Mouse (Mus musculus): ENCODE measurements around the gene Tor2a.

Tor2a gene

DNA sequence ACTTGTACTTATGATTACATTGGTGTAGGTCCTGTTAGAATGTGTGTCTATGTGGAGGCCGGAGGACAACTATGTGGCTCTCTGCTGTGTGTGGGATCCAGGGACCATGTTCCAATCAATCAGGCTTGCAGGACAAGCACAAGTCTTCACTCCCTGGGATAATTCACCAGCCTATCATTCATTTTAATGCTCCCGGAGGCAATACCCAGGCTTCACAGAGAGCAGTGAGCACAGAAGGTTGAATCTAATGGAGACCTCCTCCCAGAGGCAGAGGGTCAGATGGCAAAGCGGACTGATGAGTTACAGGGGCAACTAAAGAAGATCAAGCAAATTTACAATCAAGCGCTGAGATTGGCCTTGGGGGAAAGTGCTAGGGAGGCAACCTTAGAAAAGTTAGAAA lies 27.5 kb upstream of the Tor2a start:
- WGBS: 85% methylated on average over 4 of the region's 4 CpGs

DNA sequence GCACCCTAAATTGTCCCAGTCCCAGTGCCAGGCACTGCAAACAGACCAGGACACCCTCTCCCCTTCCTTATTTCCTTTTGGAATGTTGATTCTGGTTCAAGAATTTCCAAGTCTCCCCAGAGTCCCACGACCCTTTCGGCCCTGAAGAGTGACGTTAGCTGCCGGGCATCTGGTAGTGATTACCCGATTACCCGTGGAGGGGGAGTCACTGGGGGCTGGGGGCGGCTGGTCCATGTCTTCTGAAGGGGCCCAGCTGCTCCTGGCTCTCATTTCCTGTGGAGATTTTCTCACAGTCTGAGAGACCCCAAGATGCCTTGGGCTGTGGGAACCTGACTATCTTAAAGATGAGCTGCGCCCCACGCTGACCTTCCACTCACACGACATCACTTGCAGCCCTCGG lies 26.2 kb upstream of the Tor2a start:
- WGBS: 75% methylated on average over 11 of the region's 11 CpGs

DNA sequence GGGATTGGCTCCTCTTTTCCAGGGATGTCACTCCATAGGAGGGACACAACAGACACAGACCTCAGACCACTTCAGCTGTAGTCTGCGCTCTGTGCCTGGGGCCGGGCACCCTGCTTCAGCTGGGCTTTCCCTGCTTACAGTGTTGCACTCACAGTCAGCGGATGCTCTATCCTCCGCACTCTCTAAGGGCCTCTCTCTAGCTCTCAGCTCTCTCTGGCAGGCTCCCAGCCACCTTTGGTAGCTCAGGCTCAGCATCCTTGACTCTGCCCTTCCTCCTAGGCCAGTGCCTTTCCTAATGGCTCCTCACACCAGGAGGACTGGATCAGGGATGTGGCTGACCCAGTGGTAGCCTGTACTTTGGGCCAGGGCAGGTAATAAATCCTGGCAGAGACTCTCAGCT lies 25.1 kb upstream of the Tor2a start:
- WGBS: 86% methylated on average over 4 of the region's 4 CpGs

DNA sequence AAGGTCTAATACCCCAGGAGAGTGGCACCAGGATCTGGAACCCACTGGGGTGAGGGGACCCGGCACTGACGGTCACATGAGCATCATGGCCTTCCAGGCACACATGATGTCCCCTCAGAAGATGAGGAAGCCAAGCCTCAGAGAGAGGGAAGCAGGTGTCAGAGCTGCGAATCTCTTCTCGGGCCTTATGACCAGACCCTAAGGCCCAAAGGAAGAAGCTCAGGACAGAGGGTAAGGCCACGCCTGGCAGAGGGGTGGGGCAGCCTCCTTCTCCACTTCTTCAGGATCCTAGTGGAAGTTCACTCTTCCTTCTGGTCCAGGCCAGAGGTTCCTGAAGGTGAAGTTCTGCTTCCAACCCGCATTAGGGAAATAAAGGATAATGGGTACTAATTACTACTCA lies 24.3 kb upstream of the Tor2a start:
- 83% methylated on average over 6 of the region's 6 CpGs for WGBS

DNA sequence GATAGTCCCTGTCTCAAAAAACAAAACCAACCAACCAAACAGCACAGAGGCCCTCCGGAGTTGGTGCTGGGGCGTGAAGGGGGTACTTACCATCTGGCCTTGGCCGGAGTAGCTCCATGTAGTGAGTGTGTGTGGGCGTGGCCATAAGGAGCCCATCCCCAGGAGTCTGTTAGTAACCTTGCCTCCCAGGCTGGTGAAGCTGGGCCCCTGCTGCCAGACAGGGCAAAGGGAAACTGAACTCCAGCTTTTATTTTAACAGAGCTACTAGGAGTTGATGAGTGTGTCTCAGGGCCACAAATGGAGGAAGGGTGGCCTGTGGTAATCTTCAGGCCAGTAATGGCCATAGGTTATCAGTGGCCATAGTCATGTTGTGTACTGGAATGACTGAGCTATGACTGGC lies 22.6 kb upstream of the Tor2a start:
- 63% methylated on average over 4 of the region's 4 CpGs for WGBS

DNA sequence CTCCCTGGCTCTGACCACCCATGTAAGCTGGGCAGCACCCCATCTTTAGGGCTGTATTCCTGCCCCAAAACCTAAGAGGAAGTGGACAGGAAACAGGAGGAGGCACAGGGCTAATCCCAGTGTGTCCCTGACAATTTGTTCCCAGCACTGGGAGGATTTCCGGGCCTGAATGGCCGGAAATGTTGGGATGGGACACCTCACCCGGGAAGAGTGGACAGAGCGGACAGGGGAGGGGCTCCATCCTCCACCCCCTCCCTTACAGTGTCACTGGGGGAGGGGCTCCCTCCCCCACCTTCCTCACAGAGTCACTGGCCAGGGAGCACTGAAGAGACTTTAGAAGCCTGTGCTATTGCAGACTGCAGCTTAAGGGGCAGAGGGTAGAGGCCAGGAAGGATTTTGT lies 22.1 kb upstream of the Tor2a start:
- WGBS: 63% methylated on average over 4 of the region's 4 CpGs

DNA sequence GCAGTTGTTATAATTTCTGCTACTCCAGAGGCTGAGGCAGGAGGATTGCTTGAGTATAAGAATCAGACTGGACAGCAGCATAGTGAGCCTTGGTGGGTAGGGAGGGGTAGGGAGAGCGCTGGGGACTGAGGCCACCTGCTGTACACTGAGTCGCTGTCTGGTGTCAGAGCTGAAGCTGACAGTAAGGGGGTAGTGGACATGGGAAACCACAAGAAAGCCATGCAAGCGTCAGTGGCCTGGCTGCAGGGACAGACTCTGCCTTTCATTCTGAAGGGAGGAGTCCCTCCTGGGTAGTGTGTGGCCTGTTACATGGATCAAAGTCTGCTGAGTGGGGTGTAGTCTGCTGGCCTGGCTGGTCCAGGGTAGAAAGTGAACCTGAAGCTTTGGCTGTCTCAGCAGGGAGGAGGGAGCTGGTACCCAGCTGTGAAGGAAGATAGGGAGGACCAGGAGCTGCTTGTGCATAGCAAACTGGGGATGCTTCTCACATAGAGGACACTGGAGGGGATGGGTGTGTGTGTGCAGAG lies 20.7 kb upstream of the Tor2a start:
- WGBS: 58% methylated on average over 3 of the region's 3 CpGs

DNA sequence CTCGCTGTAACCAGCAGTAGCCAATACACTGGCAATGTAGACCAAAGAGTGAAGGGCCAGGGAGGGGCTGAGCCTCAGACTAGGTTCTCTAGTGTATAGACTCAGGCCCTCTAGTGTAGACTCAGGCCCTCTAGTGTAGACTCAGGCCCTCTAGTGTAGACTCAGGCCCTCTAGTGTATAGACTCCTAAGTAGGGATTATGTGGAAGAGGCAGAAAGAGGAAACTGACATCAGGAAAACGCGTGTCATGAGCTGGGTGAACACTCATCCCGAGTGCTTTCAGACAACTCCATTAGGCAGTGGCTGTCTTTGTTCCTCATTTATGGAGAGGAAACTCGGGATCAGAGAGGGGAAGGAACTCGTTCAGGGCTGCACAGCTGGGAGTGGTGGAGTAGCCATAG lies 20.0 kb upstream of the Tor2a start:
- 69% methylated on average over 6 of the region's 6 CpGs for WGBS

DNA sequence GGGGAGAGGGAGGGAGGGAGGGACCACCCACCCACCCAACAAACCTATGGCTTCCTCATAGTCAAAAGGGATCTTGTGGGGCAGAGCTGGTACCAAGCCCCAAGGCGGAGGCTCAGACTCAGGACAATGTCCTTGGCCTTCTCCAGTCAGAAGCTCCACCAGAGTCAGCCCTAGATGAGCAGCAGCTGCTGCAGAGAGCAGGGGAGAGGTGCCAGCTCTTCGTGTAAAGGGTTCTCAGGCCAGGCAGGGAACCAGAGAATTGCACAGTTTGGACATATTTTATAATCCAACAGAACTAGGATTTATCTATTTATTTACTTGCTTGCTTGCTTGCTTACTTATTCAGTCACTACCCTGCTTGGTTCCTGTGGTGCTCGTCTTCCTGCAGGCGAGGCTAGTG lies 17.7 kb upstream of the Tor2a start:
- 61% methylated on average over 4 of the region's 4 CpGs for WGBS

DNA sequence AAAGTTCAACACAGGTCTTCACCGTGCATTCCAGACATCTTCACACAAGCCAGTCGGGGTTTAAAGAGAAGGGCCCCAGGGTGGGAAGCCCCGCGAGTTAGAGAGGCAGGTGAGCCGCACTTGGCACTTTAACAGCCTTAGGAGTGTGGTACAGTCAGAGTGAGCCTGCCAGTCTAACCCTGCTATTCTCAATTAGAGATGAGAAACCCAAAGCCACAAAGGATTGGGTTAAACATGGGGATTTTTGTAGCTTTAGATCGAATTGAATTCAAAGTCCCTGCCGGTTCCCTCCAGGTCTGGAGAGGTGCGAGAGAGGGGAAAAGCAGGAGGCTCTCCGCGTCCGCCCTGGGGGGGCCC lies 16.1 kb upstream of the Tor2a start, which contains the start of gene 6330409D20Rik:
TSS of gene 6330409D20Rik (minus strand) at position 101 of the 357 bp plus-strand sequence.
- 14% methylated on average over 11 of the region's 11 CpGs for WGBS

DNA sequence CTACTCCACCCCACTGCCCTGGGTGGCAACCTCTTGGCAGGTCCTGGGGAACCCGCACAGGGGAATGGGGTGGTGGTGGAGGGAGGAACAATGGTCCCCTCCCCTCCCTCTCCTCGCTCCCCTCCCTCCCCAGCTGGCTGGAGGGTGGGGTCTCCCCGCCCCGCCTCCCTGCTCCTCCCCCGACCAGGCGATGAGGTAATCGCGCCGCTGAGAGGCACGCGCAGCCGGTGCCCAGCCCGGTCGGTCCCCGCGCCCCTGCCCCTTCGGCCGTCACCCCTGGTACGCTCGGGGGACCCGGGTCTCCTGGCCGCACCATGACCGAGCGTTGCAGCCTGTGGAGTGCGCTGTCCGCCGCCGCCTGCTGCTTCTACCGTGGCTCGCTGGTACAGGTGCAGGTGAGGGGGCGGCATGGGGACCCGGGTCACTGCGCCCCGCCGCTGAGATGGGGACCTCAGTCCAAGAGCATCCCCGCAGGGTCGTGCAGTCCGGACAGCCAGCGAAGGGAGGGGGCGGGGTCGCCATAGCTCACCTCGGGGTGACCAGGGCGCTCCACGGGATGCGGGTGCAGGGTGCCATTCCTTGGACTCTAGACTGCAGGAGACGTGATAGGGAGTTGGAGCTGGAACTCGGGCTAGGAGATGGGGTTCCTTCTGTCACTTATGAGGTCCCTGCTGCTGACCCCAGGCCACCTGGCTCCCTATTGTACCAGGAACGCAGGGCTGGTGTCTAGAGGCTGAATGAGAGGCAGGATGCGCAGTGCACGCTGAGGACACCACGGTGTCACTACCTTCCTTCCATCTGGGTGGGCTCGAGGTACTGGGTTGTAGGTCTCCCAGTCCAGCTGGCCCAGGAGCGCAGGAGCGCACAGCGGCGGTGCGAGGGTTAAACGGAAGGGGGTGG lies 15.5 kb upstream of the Tor2a start:
- WGBS: 15% methylated on average over 56 of the region's 58 CpGs

DNA sequence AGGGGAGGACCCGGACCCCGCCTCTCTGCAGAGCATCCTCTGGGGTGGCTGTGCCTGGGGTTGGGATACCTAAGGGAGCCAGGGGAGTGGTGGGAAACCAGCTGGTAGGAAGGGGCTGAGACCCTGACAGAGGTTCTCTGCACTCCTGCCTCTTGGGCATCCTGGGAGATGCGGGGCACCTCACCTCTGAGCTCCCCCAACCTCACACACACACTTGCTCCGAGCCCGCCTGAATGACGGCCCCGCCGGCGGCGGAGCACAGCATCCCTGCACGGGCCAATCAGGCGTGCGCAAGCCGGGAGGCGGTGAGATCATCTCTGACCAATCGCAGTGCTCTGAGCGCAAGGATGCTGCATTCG lies 14.9 kb upstream of the Tor2a start:
- 21% methylated on average over 18 of the region's 18 CpGs for WGBS

DNA sequence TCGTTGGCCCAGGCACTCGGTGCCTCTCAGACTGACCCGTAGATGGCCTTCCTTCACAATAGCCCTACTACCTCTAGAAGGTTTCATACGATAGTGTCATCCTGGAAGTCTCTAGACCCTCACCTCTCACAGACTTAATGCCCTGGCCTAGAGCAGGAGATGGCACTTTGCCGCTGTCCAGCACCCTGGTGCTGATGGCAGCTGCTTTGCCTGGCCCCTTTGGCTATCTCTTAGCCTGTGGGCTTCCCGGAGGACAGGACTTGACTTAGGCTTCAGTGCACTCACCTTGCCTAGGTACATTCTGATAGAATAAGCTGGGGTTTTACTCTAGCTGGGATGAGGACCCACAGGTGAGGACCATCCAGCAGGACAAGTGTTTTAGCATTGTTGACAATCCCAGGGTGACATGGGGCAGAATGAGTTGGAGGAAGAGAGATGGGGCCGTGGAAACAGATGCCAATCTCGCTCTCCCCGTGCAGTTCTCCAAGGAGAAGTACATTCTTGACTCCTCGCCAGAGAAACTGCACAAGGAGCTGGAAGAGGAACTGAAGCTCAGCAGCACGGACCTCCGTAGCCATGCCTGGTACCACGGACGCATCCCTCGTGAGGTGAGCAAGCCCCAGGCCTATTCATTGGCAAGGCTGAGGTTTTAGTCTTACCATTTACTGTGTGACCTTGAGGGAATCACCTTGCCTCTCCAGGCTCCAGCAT lies 12.6 kb upstream of the Tor2a start:
- WGBS: 63% methylated on average over 15 of the region's 15 CpGs

DNA sequence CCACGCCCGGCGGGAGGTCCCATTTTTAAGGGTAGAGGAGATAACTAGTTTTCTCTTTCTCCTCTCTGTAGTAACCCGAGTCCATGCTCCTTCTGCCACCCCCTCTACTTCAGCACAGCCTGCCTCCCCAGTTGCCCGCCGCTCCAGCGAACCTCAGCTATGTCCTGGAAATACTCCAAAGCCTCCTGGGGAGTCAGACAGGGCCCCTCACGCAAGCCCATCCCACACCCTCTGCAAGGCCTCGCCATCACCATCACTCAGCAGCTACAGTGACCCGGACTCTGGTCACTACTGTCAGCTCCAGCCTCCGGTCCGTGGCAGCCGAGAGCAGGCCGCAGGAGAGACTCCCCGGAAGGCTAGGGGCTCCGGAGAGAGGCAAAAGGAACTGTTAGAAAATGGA lies 8.0 kb upstream of the Tor2a start:
- WGBS: 92% methylated on average over 16 of the region's 16 CpGs

DNA sequence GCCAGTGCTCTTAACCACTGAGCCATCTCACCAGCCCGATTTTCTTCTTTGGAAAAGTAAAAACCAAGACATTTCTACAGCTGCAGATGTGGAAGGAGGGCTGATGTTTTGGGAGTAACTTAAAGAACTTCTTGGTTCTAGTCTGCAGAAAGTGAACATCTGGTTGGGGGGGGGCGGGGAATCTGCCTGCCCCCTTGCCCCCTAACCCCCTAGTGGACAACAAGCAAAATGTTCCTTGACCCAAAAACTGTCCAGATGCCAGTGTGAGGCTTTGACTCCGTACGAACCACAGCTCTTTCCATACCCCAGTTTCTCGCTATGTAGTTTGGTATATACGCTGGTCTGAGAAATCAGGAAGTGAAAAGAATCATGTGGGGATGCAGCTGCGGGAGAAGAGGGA lies 6.8 kb upstream of the Tor2a start:
- WGBS: 77% methylated on average over 7 of the region's 7 CpGs

DNA sequence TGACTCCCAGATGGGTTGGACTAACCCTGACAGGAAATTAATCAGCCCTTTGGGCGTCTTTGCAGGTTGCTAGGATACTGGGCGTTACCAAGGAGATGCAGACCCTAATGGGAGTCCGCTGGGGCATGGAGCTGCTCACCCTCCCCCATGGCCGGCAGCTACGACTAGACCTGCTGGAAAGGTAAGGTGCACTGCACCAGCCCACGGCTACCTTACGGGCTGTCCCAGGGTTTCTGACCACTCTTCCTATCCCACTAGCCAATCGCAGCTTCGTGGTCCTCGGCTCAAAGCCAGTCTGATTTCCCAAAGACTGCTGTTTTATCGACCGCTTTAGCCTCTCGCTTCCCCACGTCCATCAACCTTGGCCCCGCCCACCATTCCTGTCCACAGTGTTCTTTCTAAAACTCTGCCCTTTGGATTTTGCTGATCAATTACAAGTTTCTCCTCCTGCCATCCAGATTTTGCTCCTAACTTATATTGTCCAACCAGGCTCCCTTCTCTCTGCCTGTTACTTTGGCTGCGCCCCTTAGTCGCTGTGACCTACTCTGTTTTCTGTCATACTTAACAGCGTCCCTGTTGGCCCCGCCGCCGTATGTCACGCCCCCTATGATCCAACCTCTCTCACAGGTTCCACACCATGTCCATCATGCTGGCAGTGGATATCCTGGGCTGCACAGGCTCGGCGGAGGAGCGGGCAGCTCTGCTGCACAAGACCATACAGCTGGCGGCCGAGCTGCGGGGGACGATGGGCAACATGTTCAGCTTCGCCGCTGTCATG lies 6.0 kb upstream of the Tor2a start:
- 53% methylated on average over 31 of the region's 31 CpGs for WGBS

DNA sequence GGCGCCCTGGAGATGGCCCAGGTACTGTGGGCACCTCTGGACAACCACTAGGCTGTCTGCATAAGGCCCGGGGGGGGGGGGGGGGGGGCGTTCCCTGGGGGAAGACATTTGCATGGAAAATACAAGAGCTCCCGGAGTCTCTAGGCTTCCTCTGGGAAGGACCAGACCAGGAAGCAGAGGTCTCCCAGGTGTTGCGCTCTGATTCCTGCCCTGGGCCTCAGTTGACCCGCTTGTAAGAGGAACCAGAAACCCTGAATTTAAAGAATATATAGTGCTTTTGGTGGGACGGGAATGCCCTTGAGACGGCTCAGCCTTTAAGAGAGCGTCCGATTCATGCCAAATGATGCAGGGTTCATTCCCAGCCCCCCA lies 5.4 kb upstream of the Tor2a start:
- 44% methylated on average over 10 of the region's 10 CpGs for whole genome bisulfite sequencing

DNA sequence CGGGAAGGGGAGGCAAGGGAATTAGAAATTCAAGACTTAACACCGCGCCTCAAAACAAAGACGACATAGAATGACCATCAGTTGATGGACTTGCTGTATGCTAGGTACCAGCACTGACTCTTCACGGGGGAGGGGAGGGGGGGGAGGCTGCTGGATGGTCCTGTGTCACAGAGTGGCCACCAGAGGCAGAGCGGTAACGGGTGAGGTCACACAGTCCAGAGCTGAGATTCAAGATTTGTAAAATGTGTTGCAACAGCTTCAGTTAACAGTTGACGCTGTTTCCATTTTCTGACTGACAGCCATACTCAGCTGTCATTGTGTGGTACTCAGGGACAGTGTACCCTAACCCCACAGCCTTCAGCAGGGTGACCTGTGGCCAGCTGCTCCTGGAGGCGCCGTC lies 4.9 kb upstream of the Tor2a start:
- 67% methylated on average over 10 of the region's 10 CpGs for WGBS

DNA sequence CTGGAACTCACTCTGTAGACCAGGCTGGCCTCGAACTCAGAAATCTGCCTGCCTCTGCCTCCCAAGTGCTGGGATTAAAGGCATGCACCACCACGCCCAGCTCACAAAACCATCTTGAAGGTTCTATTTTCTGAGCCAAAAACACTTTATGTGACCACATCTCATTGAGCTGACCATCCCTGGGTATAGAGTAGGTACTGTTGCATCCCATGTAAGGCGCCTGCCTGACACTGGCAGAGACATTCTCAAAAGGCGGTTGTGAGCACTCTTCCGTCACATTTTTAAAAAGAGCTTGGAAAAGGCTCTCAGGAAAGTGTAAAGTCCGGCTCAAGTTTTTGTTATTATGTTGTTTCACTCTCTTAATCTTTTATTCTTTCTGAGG lies 369 bp upstream of the Tor2a start:
- WGBS: 34% methylated on average over 6 of the region's 6 CpGs

DNA sequence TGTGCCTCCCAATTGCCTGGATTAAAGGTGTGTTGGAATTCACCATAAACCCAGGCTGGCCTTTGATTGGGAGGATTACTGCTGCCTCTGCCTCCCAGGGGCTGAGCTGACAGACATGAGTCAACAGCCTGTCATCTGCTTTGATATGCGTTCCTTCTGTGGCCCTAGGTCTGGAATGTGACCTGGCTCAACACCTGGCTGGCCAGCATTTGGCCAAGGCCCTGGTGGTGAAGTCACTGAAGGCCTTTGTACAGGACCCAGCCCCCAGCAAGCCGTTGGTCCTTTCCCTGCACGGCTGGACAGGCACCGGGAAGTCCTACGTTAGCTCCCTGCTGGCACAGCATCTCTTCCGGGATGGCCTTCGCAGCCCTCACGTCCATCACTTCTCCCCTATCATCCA lies 1.5 kb downstream of the Tor2a start:
- WGBS: 80% methylated on average over 8 of the region's 8 CpGs

DNA sequence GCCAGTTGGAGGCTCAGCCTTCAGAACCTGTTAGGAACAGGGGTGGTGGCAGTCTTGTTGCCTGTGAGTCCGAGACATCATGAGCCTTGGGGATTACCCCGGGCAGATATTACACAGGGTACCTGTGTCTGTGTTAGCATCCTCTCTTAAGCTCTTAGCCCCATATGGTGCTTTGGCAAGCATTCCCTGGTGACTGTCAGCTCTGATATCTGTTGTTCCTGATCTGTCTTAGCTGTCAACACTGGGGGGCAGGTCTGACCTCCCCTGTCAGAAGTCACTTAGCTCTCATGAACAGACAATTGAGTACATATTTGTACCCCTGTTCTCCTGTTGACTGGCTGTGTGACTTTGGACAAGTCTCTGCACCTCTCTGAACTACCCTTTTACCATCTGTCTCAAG lies 2.0 kb downstream of the Tor2a start:
- 81% methylated on average over 2 of the region's 2 CpGs for WGBS

DNA sequence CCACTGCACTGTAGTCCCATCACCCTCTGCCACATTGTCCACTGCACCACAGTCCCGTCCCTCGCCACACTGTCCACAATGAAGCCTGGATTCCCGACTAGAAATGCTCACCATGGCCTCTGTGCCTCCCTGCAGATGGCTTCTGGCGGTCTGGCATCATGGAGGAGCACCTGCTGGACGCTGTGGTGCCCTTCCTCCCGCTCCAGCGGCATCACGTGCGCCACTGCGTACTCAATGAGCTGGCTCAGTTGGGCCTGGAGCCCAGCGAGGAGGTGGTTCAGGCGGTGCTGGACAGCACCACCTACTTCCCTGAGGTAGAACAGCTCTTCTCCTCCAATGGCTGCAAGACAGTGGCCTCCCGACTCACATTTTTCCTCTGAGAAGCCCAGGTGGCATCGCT lies 4.3 kb downstream of the Tor2a start:
- WGBS: 79% methylated on average over 14 of the region's 14 CpGs
